Mouse (Mus musculus) brain, embryonic 14.5 days (tissue): ENCODE results near the gene Nid2.

Experiments
- CTCF ChIP-seq: fragments of 200-500 bp; IDR thresholded peaks from 2 replicates; pipeline ENCODE4 v1.5.1; 2012; ENCODE audit warnings: inconsistent platforms, mild to moderate bottlenecking, moderate library complexity, borderline replicate concordance; ENCODE audit not compliant: insufficient read depth, insufficient read length; ENCODE audit errors: extremely low read depth
- POLR2A ChIP-seq: fragments of 200-500 bp; IDR thresholded peaks from 2 replicates; pipeline ENCODE4 v1.6.1; 2012; ENCODE audit warnings: mild to moderate bottlenecking, inconsistent platforms, borderline replicate concordance; ENCODE audit not compliant: poor library complexity, insufficient read depth, insufficient read length, severe bottlenecking; ENCODE audit errors: extremely low read depth

DNA sequence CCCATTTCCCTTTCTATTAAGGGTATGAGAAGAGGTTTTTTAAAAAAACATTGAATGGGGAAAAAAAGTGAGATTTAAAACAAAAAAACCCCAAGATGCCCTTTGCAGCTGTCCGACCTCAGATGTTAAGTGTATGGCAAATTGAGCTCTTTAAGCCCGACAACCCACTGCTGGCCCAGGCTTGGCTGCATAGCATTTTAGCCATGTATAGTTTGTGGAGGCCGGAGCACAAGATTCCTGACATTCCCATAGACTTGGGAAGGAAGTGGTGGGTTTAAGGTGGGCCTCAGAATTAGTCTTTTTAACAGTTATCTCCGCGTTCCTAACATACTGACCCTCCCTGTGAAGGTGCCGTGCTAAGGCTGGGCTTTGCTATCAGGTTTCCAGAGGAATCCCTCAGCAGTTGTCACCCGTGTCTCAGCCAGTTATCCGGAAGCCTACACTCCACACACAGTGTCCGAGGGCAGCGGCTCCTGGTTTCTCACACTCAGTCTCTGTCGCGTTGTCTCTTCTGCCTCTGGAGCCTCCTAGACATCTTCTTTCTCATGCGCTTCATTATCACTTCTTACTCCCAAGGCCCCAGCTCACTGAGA, 23.1 kb downstream of the Nid2 start:
- TF ChIP-seq CTCF: no peak
- TF ChIP-seq POLR2A: no peak
